Comparison of ENCODE assay signal across 8 mouse cellular contexts in genomic region chr5:140705501-140706171, GRCm38 (mm10). TPM values are rescaled to one million over a fixed set of nuclear protein-coding genes. Genes with fewer than 3 reads are reported as not detected.
DNase-seq lines count a peak whose midpoint lies in the region; ATAC-seq lines count a peak whose summit lies in the region.

No protein-coding gene starts in this region.

- H3K4me3 ChIP-seq in forebrain, embryonic 14.5 days (ENCODE audit: low read depth, low read length): peak overlapping the region; percentile 62
- peak overlapping the region; percentile 66 for H3K4me3 ChIP-seq in kidney, embryonic 14.5 days (ENCODE audit: low read length)
- H3K4me3 ChIP-seq in midbrain, embryonic 11.5 days (ENCODE audit: low read depth, low read length): peak overlapping the region; percentile 61

- peak overlapping the region; percentile 72 for H3K4me2 ChIP-seq in forebrain, embryonic 14.5 days (ENCODE audit: low read length)
- peak overlapping the region; percentile 81 for H3K4me2 ChIP-seq in kidney, embryonic 14.5 days (replicated peaks; ENCODE audit: low read depth, low read length)
- peak overlapping the region; percentile 82 for H3K4me2 ChIP-seq in midbrain, embryonic 11.5 days

- H3K4me1 ChIP-seq in forebrain, embryonic 14.5 days (ENCODE audit: control insufficient read depth, insufficient read depth, low read length): peaks cover 17% of the 10 kb centered on the region
- H3K4me1 ChIP-seq in kidney, embryonic 14.5 days (ENCODE audit: control insufficient read depth, insufficient read depth, low read length): peaks cover 18% of the 10 kb centered on the region
- H3K4me1 ChIP-seq in midbrain, embryonic 11.5 days (ENCODE audit: control insufficient read depth, insufficient read depth, low read length): peaks cover 16% of the 10 kb centered on the region

- H3K36me3 ChIP-seq in forebrain, embryonic 14.5 days (ENCODE audit: control insufficient read depth, insufficient read depth, low read length): peaks cover 18% of the 10 kb centered on the region
- peaks cover 15% of the 10 kb centered on the region for H3K36me3 ChIP-seq in kidney, embryonic 14.5 days (ENCODE audit: control insufficient read depth, insufficient read depth, low read length)
- peaks cover under 1% of the 10 kb centered on the region; the same call in 1 of the 2 replicates for H3K36me3 ChIP-seq in midbrain, embryonic 11.5 days (ENCODE audit: control insufficient read depth, insufficient read depth, low read length)

- no peaks in the 10 kb centered on the region for H3K27me3 ChIP-seq in forebrain, embryonic 14.5 days (replicated peaks; ENCODE audit: control insufficient read depth, insufficient read depth, low read length)
- H3K27me3 ChIP-seq in kidney, embryonic 14.5 days (ENCODE audit: control insufficient read depth, insufficient read depth, low read length): no peaks in the 10 kb centered on the region
- no peaks in the 10 kb centered on the region for H3K27me3 ChIP-seq in midbrain, embryonic 11.5 days (ENCODE audit: control insufficient read depth, insufficient read depth, low read length)

- WGBS in forebrain, embryonic 14.5 days: 61% methylated on average over 7 of the region's 7 CpGs
- 51% methylated on average over 7 of the region's 7 CpGs for WGBS in kidney, embryonic 14.5 days
- 66% methylated on average over 7 of the region's 7 CpGs for WGBS in midbrain, embryonic 11.5 days

- intact Hi-C loops in left cerebral cortex, postnatal 36 days (cut with DNase I): loop anchor here (5.0 kb wide), 1 partner anchor 42 kb away; no protein-coding TSS in a partner anchor

- peak overlapping the region; percentile 80 for H3K9ac ChIP-seq in forebrain, embryonic 14.5 days (ENCODE audit: low read length)
- H3K9ac ChIP-seq in kidney, embryonic 14.5 days (ENCODE audit: low read depth, low read length): peak overlapping the region; percentile 71
- peak overlapping the region; percentile 76 for H3K9ac ChIP-seq in midbrain, embryonic 11.5 days (ENCODE audit: low read length)

- no peaks in the 10 kb centered on the region for H3K9me3 ChIP-seq in forebrain, embryonic 14.5 days (replicated peaks; ENCODE audit: control insufficient read depth, low read length)
- H3K9me3 ChIP-seq in kidney, embryonic 14.5 days (ENCODE audit: control insufficient read depth, low read length): no peaks in the 10 kb centered on the region
- no peaks in the 10 kb centered on the region for H3K9me3 ChIP-seq in midbrain, embryonic 11.5 days (ENCODE audit: control insufficient read depth, low read length)

- peak; percentile 50 for DNase-seq in 3T3-L1 (ENCODE audit: low read depth, low spot score)
- peak; percentile 24 for DNase-seq in A20 (ENCODE audit: low read depth, low spot score)
- no peak for DNase-seq in forebrain, embryonic 14.5 days (ENCODE audit: low spot score)
- DNase-seq in midbrain, embryonic 11.5 days (ENCODE audit: low spot score, missing footprints): no peak
- DNase-seq in left cerebral cortex, postnatal 36 days (ENCODE audit: low spot score in 2 of 2): no peak
- no peak for DNase-seq in cerebellum, postnatal 4 days (ENCODE audit: low spot score in 2 of 2)
- DNase-seq in frontal cortex, postnatal 36 days (ENCODE audit: low spot score in 2 of 2): no peak

- 0 out of 2 replicates have a peak overlapping the region, but pooled peaks have one; percentile 71 for H3K27ac ChIP-seq in forebrain, embryonic 14.5 days (ENCODE audit: low read depth, low read length)
- H3K27ac ChIP-seq in kidney, embryonic 14.5 days (ENCODE audit: low read depth, low read length): peak overlapping the region; percentile 75; the same call in 1 of the 2 replicates
- no peak overlapping the region for H3K27ac ChIP-seq in midbrain, embryonic 11.5 days (ENCODE audit: low read depth, low read length)

- no peak for ATAC-seq in forebrain, embryonic 14.5 days
- ATAC-seq in kidney, embryonic 14.5 days (ENCODE audit: low FRiP score, low TSS enrichment): no peak
- no peak for ATAC-seq in midbrain, embryonic 11.5 days (ENCODE audit: low FRiP score)

RNA-seq across cellular contexts. Expression of gene Brat1, which starts 0.8 kb away (rescaled TPM):
- polyA plus RNA-seq in forebrain, embryonic 14.5 days (2014; fragmentation: Nextera tagmentation; extraction: Ambion mirVana): 14.3 and 19.8 TPM in 2 replicates
- 12.0 and 14.6 TPM in 2 replicates for polyA plus RNA-seq in kidney, embryonic 14.5 days (2014; fragmentation: Nextera tagmentation; extraction: Ambion mirVana)
- 8.3 and 11.4 TPM in 2 replicates for polyA plus RNA-seq in midbrain, embryonic 11.5 days (2014; fragmentation: Nextera tagmentation; extraction: Ambion mirVana)
- total RNA-seq in left cerebral cortex, postnatal 36 days (2021): 10 to 100 TPM; 20.4 to 21.9 TPM

RNA-seq across cellular contexts. Expression of gene Iqce, which starts 3.5 kb away (rescaled TPM):
- polyA plus RNA-seq in forebrain, embryonic 14.5 days (2014; fragmentation: Nextera tagmentation; extraction: Ambion mirVana): 13.4 and 18.9 TPM in 2 replicates
- 19.4 and 26.8 TPM in 2 replicates for polyA plus RNA-seq in kidney, embryonic 14.5 days (2014; fragmentation: Nextera tagmentation; extraction: Ambion mirVana)
- polyA plus RNA-seq in midbrain, embryonic 11.5 days (2014; fragmentation: Nextera tagmentation; extraction: Ambion mirVana): 13.9 and 15.6 TPM in 2 replicates
- total RNA-seq in left cerebral cortex, postnatal 36 days (2021): 10 to 100 TPM; 44.6 to 60.1 TPM

RNA-seq across cellular contexts. Expression of gene Amz1, which starts 18.3 kb away (rescaled TPM):
- 2.6 and 3.6 TPM in 2 replicates for polyA plus RNA-seq in forebrain, embryonic 14.5 days (2014; fragmentation: Nextera tagmentation; extraction: Ambion mirVana)
- polyA plus RNA-seq in kidney, embryonic 14.5 days (2014; fragmentation: Nextera tagmentation; extraction: Ambion mirVana): 1.1 and 1.5 TPM in 2 replicates
- 0.67 and 0.97 TPM in 2 replicates for polyA plus RNA-seq in midbrain, embryonic 11.5 days (2014; fragmentation: Nextera tagmentation; extraction: Ambion mirVana)
- total RNA-seq in left cerebral cortex, postnatal 36 days (2021): 10 to 100 TPM; 16.6 to 24.8 TPM

RNA-seq across cellular contexts. Expression of gene Ttyh3, which starts 56.8 kb away (rescaled TPM):
- polyA plus RNA-seq in forebrain, embryonic 14.5 days (2014; fragmentation: Nextera tagmentation; extraction: Ambion mirVana): 65.8 and 72.3 TPM in 2 replicates
- polyA plus RNA-seq in kidney, embryonic 14.5 days (2014; fragmentation: Nextera tagmentation; extraction: Ambion mirVana): 40.0 and 48.5 TPM in 2 replicates
- 42.9 and 46.4 TPM in 2 replicates for polyA plus RNA-seq in midbrain, embryonic 11.5 days (2014; fragmentation: Nextera tagmentation; extraction: Ambion mirVana)
- 100 to 1,000 TPM; 257 to 267 TPM for total RNA-seq in left cerebral cortex, postnatal 36 days (2021)

Comparison
In these comparisons a context has a peak if more than half of its experiments do, and no peak if none do; other contexts are left out.
1. DNase-seq: peak in 3T3-L1 (single experiment) and A20 (single experiment); none in forebrain, embryonic 14.5 days (single experiment), midbrain, embryonic 11.5 days (single experiment), left cerebral cortex, postnatal 36 days (0 of 2), cerebellum, postnatal 4 days (0 of 2) and frontal cortex, postnatal 36 days (0 of 2).
2. Peak in every context shown above with its lines, with median percentiles within 50 percentile points of each other: H3K4me2 ChIP-seq, H3K4me3 ChIP-seq and H3K9ac ChIP-seq.